ENCODE assay signal across 8 mouse cellular contexts in the genomic region with DNA sequence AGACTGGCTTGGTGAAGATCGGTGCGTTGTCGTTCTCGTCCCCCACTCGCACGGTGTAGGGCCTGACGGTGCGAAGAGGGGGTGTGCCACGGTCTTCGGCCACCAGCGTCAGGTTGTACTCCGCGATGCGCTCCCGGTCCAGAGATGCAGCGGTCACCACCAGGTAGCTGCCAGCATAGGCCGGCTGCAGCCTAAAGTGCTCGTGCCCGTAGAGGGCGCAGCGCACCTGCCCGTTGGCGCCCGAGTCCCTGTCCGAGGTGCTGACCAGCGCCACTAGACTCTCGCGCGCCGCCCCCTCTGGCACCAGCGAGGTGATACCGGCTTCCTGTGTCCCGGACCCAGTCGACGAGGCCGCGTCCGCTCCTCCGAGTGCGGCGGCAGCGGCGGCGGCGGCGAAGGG. TPM values are rescaled to one million over a fixed set of nuclear protein-coding genes. Genes with fewer than 3 reads are reported as not detected.
DNase-seq lines count a peak whose midpoint lies in the region; ATAC-seq and TF ChIP-seq lines count a peak whose summit lies in the region.

No protein-coding gene starts in this region.

- H3K4me3 ChIP-seq in intestine, embryonic 14.5 days (ENCODE audit: low read depth, low read length), result peak overlapping the region; percentile 38
- peak overlapping the region; percentile 72 for H3K4me3 ChIP-seq in midbrain, embryonic 10.5 days
- H3K4me3 ChIP-seq in small intestine, adult 2 months (ENCODE audit: low read depth, low read length), result peak overlapping the region; percentile 51

- peaks cover 8% of the 10 kb centered on the region; the same call in 1 of the 2 replicates for H3K4me1 ChIP-seq in intestine, embryonic 14.5 days (replicated peaks; ENCODE audit: control insufficient read depth, insufficient read depth, low read length)
- peaks cover 84% of the 10 kb centered on the region for H3K4me1 ChIP-seq in midbrain, embryonic 10.5 days
- H3K4me1 ChIP-seq in small intestine, adult 2 months (ENCODE audit: control insufficient read depth, insufficient read depth, insufficient read length, low read length), result peaks cover 19% of the 10 kb centered on the region

- H3K27me3 ChIP-seq in intestine, embryonic 14.5 days (replicated peaks; ENCODE audit: control insufficient read depth, insufficient read depth, low read length), result peaks cover 90% of the 10 kb centered on the region
- peaks cover 80% of the 10 kb centered on the region for H3K27me3 ChIP-seq in midbrain, embryonic 10.5 days (ENCODE audit: low read depth, poor library complexity, severe bottlenecking)
- H3K27me3 ChIP-seq in small intestine, adult 2 months (ENCODE audit: control insufficient read depth, insufficient read depth, low read length), result peaks cover 53% of the 10 kb centered on the region

- WGBS in intestine, embryonic 14.5 days, result 2% methylated on average over 46 of the region's 46 CpGs
- under 1% methylated on average over 46 of the region's 46 CpGs for WGBS in midbrain, embryonic 10.5 days
- 2% methylated on average over 46 of the region's 46 CpGs for WGBS in small intestine, adult 2 months

- H3K9ac ChIP-seq in intestine, embryonic 14.5 days (ENCODE audit: low read length), result no peak overlapping the region

- peak; percentile 50 for ATAC-seq in intestine, embryonic 14.5 days (replicated peaks; ENCODE audit: low FRiP score, low TSS enrichment, low read depth)

- no peak for TF ChIP-seq POLR2A in small intestine, adult 2 months (IDR thresholded peaks at IDR 0.05; ENCODE audit: low read depth, low read length)

- H3K4me2 ChIP-seq in intestine, embryonic 14.5 days (ENCODE audit: low read length), result peak overlapping the region; percentile 78

- intact Hi-C loops in left cerebral cortex, postnatal 4 days (cut with DNase I), result loop anchor here (2.0 to 10.0 kb wide), 3 partner anchors 145 to 443 kb away; no protein-coding TSS in a partner anchor

- DNase-seq in adrenal gland, postnatal 25 days, result peak; percentile 90
- DNase-seq in embryo, embryonic 10.5 days (ENCODE audit: low spot score), result peak; percentile 83
- peak; percentile 70 to 85 for DNase-seq in gastrocnemius, postnatal 4 days (ENCODE audit: low spot score in 2 of 2)
- DNase-seq in intestine, embryonic 14.5 days (ENCODE audit: low spot score), result peak; percentile 92
- DNase-seq in left cerebral cortex, postnatal 4 days, result peak; percentile 81
- peak; percentile 85 for DNase-seq in midbrain, embryonic 10.5 days (ENCODE audit: low spot score)
- DNase-seq in c-Kit-positive CD71-positive TER-119-positive erythroid progenitor cells, embryonic 14.5 days (ENCODE audit: low spot score), result no peak

- TF ChIP-seq CTCF in small intestine, adult 2 months (IDR thresholded peaks at IDR 0.05; ENCODE audit: extremely low read depth, insufficient read length, insufficient replicate concordance, low read depth, low read length), result peak; percentile 63

- no peaks in the 10 kb centered on the region for H3K9me3 ChIP-seq in intestine, embryonic 14.5 days (ENCODE audit: control insufficient read depth, low read length)
- H3K9me3 ChIP-seq in midbrain, embryonic 10.5 days (replicated peaks), result no peaks in the 10 kb centered on the region

- no peaks in the 10 kb centered on the region for H3K36me3 ChIP-seq in intestine, embryonic 14.5 days (ENCODE audit: control insufficient read depth, insufficient read depth, low read length)
- peaks cover 51% of the 10 kb centered on the region for H3K36me3 ChIP-seq in midbrain, embryonic 10.5 days
- H3K36me3 ChIP-seq in small intestine, adult 2 months (ENCODE audit: control insufficient read depth, insufficient read depth, low read length), result no peaks in the 10 kb centered on the region

- no peak overlapping the region for H3K27ac ChIP-seq in intestine, embryonic 14.5 days (ENCODE audit: low read depth)
- H3K27ac ChIP-seq in midbrain, embryonic 10.5 days (replicated peaks), result peak overlapping the region; percentile 90
- no peak overlapping the region for H3K27ac ChIP-seq in small intestine, adult 2 months (ENCODE audit: insufficient read depth, low read depth, low read length)

RNA-seq across cellular contexts. Expression of gene Pcdh8, which starts 1.5 kb away (rescaled TPM):
- total RNA-seq in adrenal gland, postnatal 25 days (2021), result 0.21 TPM in 1 of 2 replicates, not detected in the other
- under 1 TPM; 0.08 to 0.10 TPM for total RNA-seq in gastrocnemius, postnatal 4 days (2021)
- 0.19 and 0.31 TPM in 2 replicates for polyA plus RNA-seq in intestine, embryonic 14.5 days (2014; fragmentation: Nextera tagmentation; extraction: Ambion mirVana)
- 10 to 100 TPM; 77.9 to 83.4 TPM for total RNA-seq in left cerebral cortex, postnatal 4 days (2021)
- polyA plus RNA-seq in midbrain, embryonic 10.5 days (2016; fragmentation: Nextera tagmentation; extraction: Ambion mirVana), result 56.0 and 57.5 TPM in 2 replicates
- 0.37 and 0.72 TPM in 2 replicates for polyA plus RNA-seq in small intestine, adult 2 months (2012; rRNA removed)

Comparison
In these comparisons a context has a peak if more than half of its experiments do, and no peak if none do; other contexts are left out.
1. RNA of gene Pcdh8, which starts 1.5 kb away (total RNA-seq): 77.9 to 83.4 TPM in left cerebral cortex, postnatal 4 days; 0.21 TPM in adrenal gland, postnatal 25 days and 0.08 to 0.10 TPM in gastrocnemius, postnatal 4 days; every median in the first group is over 10 times any median in the second.
2. Peak in every context shown above with its lines, with median percentiles within 50 percentile points of each other: H3K4me3 ChIP-seq.